ENCODE assay signal across 14 mouse cellular contexts in the genomic region with DNA sequence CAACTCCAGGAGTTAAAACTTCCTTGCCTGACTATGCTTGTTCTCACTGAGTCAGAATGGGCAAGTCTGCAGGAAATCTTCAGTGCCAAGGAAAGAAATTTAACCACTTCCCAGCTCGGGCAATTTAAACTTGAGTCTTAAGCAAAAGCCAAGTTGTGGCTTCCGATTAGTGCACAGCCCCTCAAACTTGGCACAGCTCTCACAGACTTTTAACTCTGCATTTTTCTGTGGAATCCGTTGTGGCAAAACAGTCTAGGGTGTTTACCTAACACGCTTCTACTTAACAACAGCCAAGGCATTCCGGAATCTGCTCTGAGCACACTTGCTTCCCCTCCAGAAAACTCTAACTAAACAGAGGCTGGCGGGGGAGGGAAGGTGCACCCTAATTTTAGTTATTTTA. TPM values are rescaled to one million over a fixed set of nuclear protein-coding genes. Genes with fewer than 3 reads are reported as not detected.
DNase-seq lines count a peak whose midpoint lies in the region; ATAC-seq lines count a peak whose summit lies in the region.
"Had no signal": no experiment of that assay in that cellular context is flagged by ENCODE, and none has a peak within 500 bp of the region (broad histone marks: within the 10 kb centered on the region; RNA-seq: fewer than 3 reads in every experiment).

No protein-coding gene starts in this region.

- 64% methylated on average over 6 of the region's 6 CpGs for WGBS in heart, embryonic 13.5 days
- WGBS in heart, embryonic 15.5 days = 71% methylated on average over 6 of the region's 6 CpGs

- H3K36me3 ChIP-seq in heart, embryonic 13.5 days = peaks cover 53% of the 10 kb centered on the region
- H3K36me3 ChIP-seq in heart, embryonic 15.5 days = peaks cover 8% of the 10 kb centered on the region

- H3K27me3 ChIP-seq in heart, embryonic 13.5 days (replicated peaks) = no peaks in the 10 kb centered on the region
- H3K27me3 ChIP-seq in heart, embryonic 15.5 days = no peaks in the 10 kb centered on the region
- H3K27me3 ChIP-seq: hindbrain, embryonic 13.5 days had no signal

- no peak overlapping the region for H3K4me2 ChIP-seq in heart, embryonic 13.5 days
- H3K4me2 ChIP-seq in heart, embryonic 15.5 days = no peak overlapping the region
- H3K4me2 ChIP-seq: hindbrain, embryonic 13.5 days had no signal

- H3K27ac ChIP-seq in heart, embryonic 13.5 days (replicated peaks) = peak overlapping the region; percentile 83; the same call in 1 of the 2 replicates
- H3K27ac ChIP-seq in brown adipose tissue, adult 24 weeks (replicated peaks; ENCODE audit: low read depth, low read length) = peak overlapping the region; percentile 2
- H3K27ac ChIP-seq in heart, embryonic 15.5 days = peak overlapping the region; percentile 8; the same call in 1 of the 2 replicates
- H3K27ac ChIP-seq: hindbrain, embryonic 13.5 days had no signal

- H3K9me3 ChIP-seq in heart, embryonic 13.5 days = peaks cover under 1% of the 10 kb centered on the region
- H3K9me3 ChIP-seq in heart, embryonic 15.5 days (replicated peaks) = no peaks in the 10 kb centered on the region
- H3K9me3 ChIP-seq: hindbrain, embryonic 13.5 days had no signal

- H3K4me1 ChIP-seq in heart, embryonic 13.5 days = peaks cover 31% of the 10 kb centered on the region
- peaks cover 14% of the 10 kb centered on the region for H3K4me1 ChIP-seq in brown adipose tissue, adult 24 weeks (ENCODE audit: control insufficient read depth, insufficient read depth, insufficient read length, low read length)
- peaks cover 15% of the 10 kb centered on the region for H3K4me1 ChIP-seq in heart, embryonic 15.5 days (replicated peaks)
- H3K4me1 ChIP-seq: hindbrain, embryonic 13.5 days had no signal

- intact Hi-C loops in left cerebral cortex, postnatal 4 days (cut with DNase I) = no loop called here

- no peak for DNase-seq in heart, adult 8-10 months (ENCODE audit: low spot score)
- peak; percentile 67 for DNase-seq in lung, postnatal 36 days
- no peak for DNase-seq in ovary, adult 18-20 months (ENCODE audit: low spot score)
- no peak for DNase-seq in left cerebral cortex, postnatal 4 days
- DNase-seq: cerebellum, adult 9-10 months; kidney, postnatal 4 days; thymus, adult 18-20 months had no signal

- H3K9ac ChIP-seq in heart, embryonic 13.5 days = no peak overlapping the region
- no peak overlapping the region for H3K9ac ChIP-seq in heart, embryonic 15.5 days
- H3K9ac ChIP-seq: hindbrain, embryonic 13.5 days had no signal

- no peak overlapping the region for H3K4me3 ChIP-seq in heart, embryonic 13.5 days
- no peak overlapping the region for H3K4me3 ChIP-seq in brown adipose tissue, adult 24 weeks (ENCODE audit: insufficient read depth, low read depth, low read length)
- H3K4me3 ChIP-seq in heart, embryonic 15.5 days = no peak overlapping the region
- H3K4me3 ChIP-seq: hindbrain, embryonic 13.5 days had no signal

- no peak for ATAC-seq in heart, embryonic 13.5 days (ENCODE audit: extremely low read depth, insufficient number of reproducible peaks, low FRiP score, low TSS enrichment)
- no peak for ATAC-seq in heart, embryonic 15.5 days (replicated peaks; ENCODE audit: insufficient number of reproducible peaks, insufficient read depth, low FRiP score, low read depth)

RNA-seq across cellular contexts. Expression of a gene that starts 52.7 kb away (rescaled TPM):
- not detected in 2 replicates for polyA plus RNA-seq in heart, embryonic 13.5 days (2015; fragmentation: Nextera tagmentation; extraction: Ambion mirVana)
- not detected for total RNA-seq in heart, adult 8-10 months (2022)
- polyA plus RNA-seq in brown adipose tissue, adult 24 weeks (2012; ENCODE audit: insufficient read depth, insufficient read length, missing spikeins) = not detected in 2 replicates
- not detected in 2 replicates for polyA plus RNA-seq in heart, embryonic 15.5 days (2015; fragmentation: Nextera tagmentation; extraction: Ambion mirVana)
- not detected for total RNA-seq in left cerebral cortex, postnatal 4 days (2021)
- total RNA-seq: adrenal gland, postnatal 4 days; megakaryocyte, adult 5-6 weeks had no signal
- polyA plus RNA-seq: hindbrain, embryonic 13.5 days; spleen, adult 2 months had no signal

RNA-seq across cellular contexts. Expression of a gene that starts 57.2 kb away (rescaled TPM):
- polyA plus RNA-seq in heart, embryonic 13.5 days (2015; fragmentation: Nextera tagmentation; extraction: Ambion mirVana) = 16.6 and 20.2 TPM in 2 replicates
- 1 to 10 TPM; 1.4 to 3.1 (median 2.1) TPM for total RNA-seq in heart, adult 8-10 months (2022)
- polyA plus RNA-seq in brown adipose tissue, adult 24 weeks (2012; ENCODE audit: insufficient read depth, insufficient read length, missing spikeins) = 1.4 and 3.6 TPM in 2 replicates
- 17.1 TPM in 2 replicates for polyA plus RNA-seq in heart, embryonic 15.5 days (2015; fragmentation: Nextera tagmentation; extraction: Ambion mirVana)
- 10 to 100 TPM; 16.0 to 18.1 TPM for total RNA-seq in left cerebral cortex, postnatal 4 days (2021)

Comparison
In these comparisons a context has a peak if more than half of its experiments do, and no peak if none do; other contexts are left out.
1. H3K27ac ChIP-seq: peak in every context shown above with its lines; median percentile 83 in heart, embryonic 13.5 days; 8 in heart, embryonic 15.5 days; 2 in brown adipose tissue, adult 24 weeks.